Mouse (Mus musculus) cerebellum, postnatal 10 days (tissue): ENCODE data around the gene Shisa5.

Source experiments
- DNase-seq, 2 experiments: peaks; one replicate each; pipeline ENCODE4 v3.0.0; 2021; ENCODE audit warnings: mixed read lengths in 2 of 2

Shisa5 gene

GRCm38 (mm10) chr9:109094553-109095136, 56.3 kb downstream of the Shisa5 start:
- no peak for DNase-seq

GRCm38 (mm10) chr9:109095137-109095982, 57.0 kb downstream of the Shisa5 start, which contains the start of gene Plxnb1:
Gene Plxnb1, plus strand, starts transcription at chr9:109095389.
- DNase-seq, result peak; percentile 86 to 91

GRCm38 (mm10) chr9:109096251-109096661, 57.9 kb downstream of the Shisa5 start:
- DNase-seq, result peak; percentile 53 to 57

- no peak for DNase-seq
Measured at GRCm38 (mm10) chr9:109096856-109097255, 58.5 kb downstream of the Shisa5 start.

GRCm38 (mm10) chr9:109097291-109097690, 58.9 kb downstream of the Shisa5 start:
- DNase-seq, result no peak

- DNase-seq, result peak; percentile 68 to 80
Measured at GRCm38 (mm10) chr9:109097831-109098230, 59.5 kb downstream of the Shisa5 start.

GRCm38 (mm10) chr9:109098366-109098765, 60.0 kb downstream of the Shisa5 start:
- DNase-seq, result no peak

GRCm38 (mm10) chr9:109098969-109099368, 60.6 kb downstream of the Shisa5 start:
- DNase-seq, result peak; percentile 47 to 70

- no peak for DNase-seq
Measured at GRCm38 (mm10) chr9:109100307-109100928, 62.1 kb downstream of the Shisa5 start.

- no peak for DNase-seq
Measured at GRCm38 (mm10) chr9:109101933-109102445, 63.6 kb downstream of the Shisa5 start.

- DNase-seq, result no peak
Measured at GRCm38 (mm10) chr9:109102541-109102940, 64.2 kb downstream of the Shisa5 start.

GRCm38 (mm10) chr9:109103250-109103649, 64.9 kb downstream of the Shisa5 start:
- peak in 1 of 2 experiments; percentile 27 for DNase-seq

GRCm38 (mm10) chr9:109104083-109104482, 65.7 kb downstream of the Shisa5 start:
- DNase-seq, result no peak

- DNase-seq, result peak; percentile 50 to 66
Measured at GRCm38 (mm10) chr9:109105011-109105410, 66.6 kb downstream of the Shisa5 start.

GRCm38 (mm10) chr9:109105648-109106047, 67.3 kb downstream of the Shisa5 start:
- no peak for DNase-seq

- no peak for DNase-seq
Measured at GRCm38 (mm10) chr9:109107341-109107740, 69.0 kb downstream of the Shisa5 start.
